Mouse (Mus musculus): Measurements from ENCODE around the gene AI854703. TPM values are rescaled to one million over a fixed set of nuclear protein-coding genes. Genes with fewer than 3 reads are reported as not detected.
A peak's percentile ranks its signal among the peaks of the same experiment; 100 is the strongest.
"Not testable (repeated sequence)": the region's sequence is repeated elsewhere in the genome, so short reads cannot be mapped to it uniquely, and the experiment has no call there.

AI854703 gene
- polyA plus RNA-seq, 3 experiments from 2014 or later, result 0.40 to 2.2 (median 2.1) TPM

GRCm38 (mm10) chr6:48620031-48620430 is 6.5 kb upstream of the AI854703 start:
- ATAC-seq, result no peak

GRCm38 (mm10) chr6:48622186-48622843 is 4.2 kb upstream of the AI854703 start:
- ATAC-seq, result not testable (repeated sequence)

- no peak for ATAC-seq
Measured at GRCm38 (mm10) chr6:48623460-48623859, 3.1 kb upstream of the AI854703 start.

- ATAC-seq, result peak; percentile 46
Measured at GRCm38 (mm10) chr6:48626984-48627383, 420 bp downstream of the AI854703 start.

- no peak for ATAC-seq
Measured at GRCm38 (mm10) chr6:48627511-48627924, 954 bp downstream of the AI854703 start.

GRCm38 (mm10) chr6:48628377-48628776 is 1.8 kb downstream of the AI854703 start:
- no peak for ATAC-seq

GRCm38 (mm10) chr6:48628808-48629660 is 2.5 kb downstream of the AI854703 start:
- peak; percentile 67 for ATAC-seq

- peak; percentile 27 for ATAC-seq
Measured at GRCm38 (mm10) chr6:48629661-48630034, 3.1 kb downstream of the AI854703 start.

GRCm38 (mm10) chr6:48630831-48631230 is 4.3 kb downstream of the AI854703 start:
- no peak for ATAC-seq

GRCm38 (mm10) chr6:48635105-48635504 is 8.5 kb downstream of the AI854703 start:
- ATAC-seq, result no peak

GRCm38 (mm10) chr6:48636515-48636914 is 10.0 kb downstream of the AI854703 start:
- ATAC-seq, result no peak

GRCm38 (mm10) chr6:48637811-48638500 is 11.4 kb downstream of the AI854703 start:
- no peak for ATAC-seq

- no peak for ATAC-seq
Measured at GRCm38 (mm10) chr6:48638553-48638952, 12.0 kb downstream of the AI854703 start.

GRCm38 (mm10) chr6:48641391-48641790 is 14.8 kb downstream of the AI854703 start:
- no peak for ATAC-seq

GRCm38 (mm10) chr6:48642764-48643292 is 16.3 kb downstream of the AI854703 start:
- ATAC-seq, result no peak

- ATAC-seq, result peak; percentile 55
Measured at GRCm38 (mm10) chr6:48645660-48646308, 19.2 kb downstream of the AI854703 start.

GRCm38 (mm10) chr6:48646309-48646690 is 19.7 kb downstream of the AI854703 start:
- ATAC-seq, result no peak

- peak; percentile 87 for ATAC-seq
Measured at GRCm38 (mm10) chr6:48646995-48647394, 20.4 kb downstream of the AI854703 start, which contains the start of gene Gimap8. Gene Gimap8 (plus strand): TSS chr6:48647234.

GRCm38 (mm10) chr6:48647611-48648010 is 21.0 kb downstream of the AI854703 start:
- no peak for ATAC-seq

GRCm38 (mm10) chr6:48648779-48649178 is 22.2 kb downstream of the AI854703 start:
- ATAC-seq, result no peak

- no peak for ATAC-seq
Measured at GRCm38 (mm10) chr6:48650041-48650440, 23.5 kb downstream of the AI854703 start.

- no peak for ATAC-seq
Measured at GRCm38 (mm10) chr6:48658721-48659120, 32.2 kb downstream of the AI854703 start.
